Mouse (Mus musculus) embryonic fibroblast, embryonic 13.5 days (primary cell): ENCODE results near the gene Nfix.

ENCODE experiments used
- CTCF ChIP-seq: IDR thresholded peaks from 2 replicates; pipeline ENCODE4 v1.5.1; 2011; ENCODE audit warnings: mild to moderate bottlenecking, control low read depth, low read length, moderate library complexity, borderline replicate concordance; ENCODE audit not compliant: insufficient read depth
- POLR2A ChIP-seq: IDR thresholded peaks from 2 replicates; pipeline ENCODE4 v1.6.1; 2011; ENCODE audit warnings: low read depth, mild to moderate bottlenecking, control low read depth, low read length, moderate library complexity

DNA sequence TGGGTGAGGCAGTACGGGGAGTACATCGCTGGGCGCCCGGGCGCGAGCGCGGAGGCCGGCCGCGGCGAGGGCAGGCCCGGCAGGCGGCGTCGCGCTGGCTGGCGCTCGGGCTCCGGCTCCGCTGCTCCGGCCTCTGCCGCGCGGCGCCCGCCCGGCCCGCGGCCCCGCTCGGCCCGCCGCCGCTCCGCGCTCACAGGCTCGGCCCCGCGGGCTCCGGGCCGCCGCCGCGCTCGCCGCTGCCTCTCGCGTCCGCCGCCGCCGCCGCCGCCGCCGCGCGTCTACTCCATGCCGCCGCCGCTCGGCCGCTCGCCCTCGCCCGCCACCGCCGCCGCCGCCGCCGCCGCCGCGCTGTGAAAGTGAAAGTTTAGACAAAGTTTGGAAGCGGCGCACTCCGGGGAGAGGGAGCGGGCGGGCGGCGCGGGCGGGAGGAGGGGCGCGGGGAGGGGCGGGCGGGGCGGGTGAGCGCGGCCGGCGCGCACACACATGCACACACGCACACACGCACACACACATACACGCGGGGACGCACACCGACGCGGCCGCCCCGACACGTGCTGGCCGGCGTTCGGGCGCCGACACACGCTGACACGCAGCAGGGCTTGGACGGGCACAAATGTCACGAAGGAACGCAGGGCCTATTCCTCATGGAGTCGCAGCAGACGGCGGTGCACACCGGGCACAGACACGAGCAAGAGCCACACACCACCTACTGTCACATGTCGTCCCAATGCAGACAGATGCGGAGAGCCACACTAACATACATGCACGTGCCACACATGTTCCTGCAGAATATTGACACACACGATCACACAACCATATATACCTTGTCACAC is at the start of gene Nfix:
- no peak; the same call in 1 of the 2 replicates for TF ChIP-seq CTCF
- TF ChIP-seq POLR2A: peak; percentile 47; the same call in 1 of the 2 replicates
